Mouse (Mus musculus): Measurements from ENCODE around the gene Hist1h1c. TPM values are rescaled to one million over a fixed set of nuclear protein-coding genes. Genes with fewer than 3 reads are reported as not detected.

The Hist1h1c gene
- total RNA-seq (2014; fragmentation: Nextera tagmentation) = 471 and 514 TPM in 2 replicates
- 589 and 623 TPM in 2 replicates for total RNA-seq (2017)
- 10.5 and 25.6 TPM in 2 replicates for polyA plus RNA-seq (2012)

DNA sequence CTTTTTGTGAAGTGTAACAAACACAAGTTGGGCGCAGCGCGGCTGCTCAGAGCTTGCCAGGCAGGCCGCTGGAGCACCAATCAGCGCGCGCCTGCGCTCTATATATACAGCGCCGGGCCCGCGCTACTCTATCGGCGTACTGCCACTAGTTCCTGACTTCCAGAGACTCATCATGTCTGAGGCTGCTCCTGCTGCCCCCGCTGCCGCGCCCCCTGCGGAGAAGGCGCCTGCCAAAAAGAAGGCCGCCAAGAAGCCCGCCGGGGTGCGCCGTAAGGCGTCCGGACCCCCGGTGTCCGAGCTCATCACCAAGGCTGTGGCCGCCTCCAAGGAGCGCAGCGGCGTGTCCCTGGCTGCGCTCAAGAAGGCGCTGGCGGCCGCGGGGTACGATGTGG is at the start of gene Hist1h1c:
Gene Hist1h1c, plus strand, starts transcription at position 132 of the 392 bp plus-strand sequence.
- Histone ChIP-seq H3K36me3 (replicated peaks) (no peaks in the 10 kb centered on the region), H3K27me3 (ENCODE audit: insufficient read depth, low read length) (no peaks in the 10 kb centered on the region), H3K4me1 (ENCODE audit: insufficient read depth, low read depth, low read length) (peaks cover 21% of the 10 kb centered on the region), H3K9me3 (replicated peaks) (no peaks in the 10 kb centered on the region), H3K4me3 (ENCODE audit: low read depth, low read length) (peak within 1 kb of the TSS; percentile 71)
- no peak for TF ChIP-seq GATA2 (IDR thresholded peaks at IDR 0.05; ENCODE audit: borderline replicate concordance, low read depth, low read length)
- TF ChIP-seq POLR2AphosphoS5 (IDR thresholded peaks at IDR 0.05; ENCODE audit: insufficient replicate concordance, low read depth, low read length) = peak; percentile 70; the same call in 1 of the 2 replicates
- ATAC-seq (ENCODE audit: extremely low read depth, insufficient number of reproducible peaks, low FRiP score, poor library complexity, severe bottlenecking) = peak; percentile 69
- DNase-seq (ENCODE audit: low spot score) = peak; percentile 84

DNA sequence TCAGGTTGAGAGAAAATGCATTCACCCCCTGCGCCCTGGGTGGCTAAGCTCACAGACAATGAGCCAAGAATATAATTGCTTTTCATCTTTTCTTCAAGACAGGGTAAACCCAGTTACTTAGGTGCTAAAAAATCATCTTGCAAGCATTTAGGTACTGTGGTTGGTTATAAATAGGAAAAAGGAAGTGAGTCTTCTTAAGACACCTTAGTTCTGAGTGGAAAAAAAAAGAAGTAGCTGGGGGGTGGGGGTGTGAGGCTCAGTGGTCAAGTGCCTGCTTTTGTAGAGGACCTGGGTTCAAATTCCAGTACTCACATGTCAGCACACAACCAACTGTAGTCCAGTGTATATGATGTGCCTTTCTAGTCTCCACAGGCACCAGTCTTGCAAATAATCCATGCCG is 49.7 kb upstream of the Hist1h1c start:
- peaks cover 29% of the 10 kb centered on the region for H3K4me1 ChIP-seq (ENCODE audit: insufficient read depth, low read depth, low read length)
- H3K9me3 ChIP-seq (replicated peaks) = no peaks in the 10 kb centered on the region
- H3K36me3 ChIP-seq (replicated peaks) = peaks cover 3% of the 10 kb centered on the region
- ATAC-seq (ENCODE audit: extremely low read depth, insufficient number of reproducible peaks, low FRiP score, poor library complexity, severe bottlenecking) = no peak
- no peak for TF ChIP-seq TAL1 (conservative IDR thresholded peaks at IDR 0.05; ENCODE audit: low read depth, low read length)
- TF ChIP-seq GATA1 (IDR thresholded peaks at IDR 0.05; ENCODE audit: borderline replicate concordance, low read length) = no peak
- no peak for TF ChIP-seq POLR2AphosphoS5 (IDR thresholded peaks at IDR 0.05; ENCODE audit: insufficient replicate concordance, low read depth, low read length)
- TF ChIP-seq GATA2 (IDR thresholded peaks at IDR 0.05; ENCODE audit: borderline replicate concordance, low read depth, low read length) = no peak
- no peak for TF ChIP-seq CTCF (IDR thresholded peaks at IDR 0.05; ENCODE audit: low read depth, low read length)
- no peaks in the 10 kb centered on the region for H3K27me3 ChIP-seq (ENCODE audit: insufficient read depth, low read length)
- H3K4me3 ChIP-seq (ENCODE audit: low read depth, low read length) = no peak overlapping the region
- no peak for DNase-seq (ENCODE audit: low spot score)

DNA sequence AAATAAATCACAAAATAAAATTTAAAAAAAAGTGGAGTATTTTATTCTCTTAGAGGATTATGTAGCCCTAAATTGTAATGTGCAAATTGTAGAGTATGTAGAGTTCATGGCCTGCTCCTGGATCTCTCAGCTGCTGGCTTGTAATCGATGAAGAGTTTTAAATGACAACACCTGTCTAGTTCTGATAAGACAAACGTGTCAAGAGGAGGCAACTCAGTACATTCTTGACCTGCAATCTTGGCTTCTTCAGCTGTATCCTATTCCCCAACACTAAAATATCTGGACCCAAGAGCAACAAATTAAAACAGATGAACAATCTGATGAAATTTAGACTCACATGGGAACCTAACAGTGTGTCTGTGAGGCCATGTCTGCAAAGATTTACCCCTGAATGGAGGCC is 49.1 kb upstream of the Hist1h1c start:
- H3K4me3 ChIP-seq (ENCODE audit: low read depth, low read length) = no peak overlapping the region
- DNase-seq (ENCODE audit: low spot score) = no peak
- ATAC-seq (ENCODE audit: extremely low read depth, insufficient number of reproducible peaks, low FRiP score, poor library complexity, severe bottlenecking) = no peak
- no peaks in the 10 kb centered on the region for H3K27me3 ChIP-seq (ENCODE audit: insufficient read depth, low read length)
- peaks cover 3% of the 10 kb centered on the region for H3K36me3 ChIP-seq (replicated peaks)
- H3K9me3 ChIP-seq (replicated peaks) = no peaks in the 10 kb centered on the region
- TF ChIP-seq POLR2AphosphoS5 (IDR thresholded peaks at IDR 0.05; ENCODE audit: insufficient replicate concordance, low read depth, low read length) (no peak), GATA2 (IDR thresholded peaks at IDR 0.05; ENCODE audit: borderline replicate concordance, low read depth, low read length) (no peak), TAL1 (conservative IDR thresholded peaks at IDR 0.05; ENCODE audit: low read depth, low read length) (0 out of 2 replicates have a peak, but pooled peaks have one; percentile 10), CTCF (IDR thresholded peaks at IDR 0.05; ENCODE audit: low read depth, low read length) (no peak)
- peaks cover 29% of the 10 kb centered on the region for H3K4me1 ChIP-seq (ENCODE audit: insufficient read depth, low read depth, low read length)

DNA sequence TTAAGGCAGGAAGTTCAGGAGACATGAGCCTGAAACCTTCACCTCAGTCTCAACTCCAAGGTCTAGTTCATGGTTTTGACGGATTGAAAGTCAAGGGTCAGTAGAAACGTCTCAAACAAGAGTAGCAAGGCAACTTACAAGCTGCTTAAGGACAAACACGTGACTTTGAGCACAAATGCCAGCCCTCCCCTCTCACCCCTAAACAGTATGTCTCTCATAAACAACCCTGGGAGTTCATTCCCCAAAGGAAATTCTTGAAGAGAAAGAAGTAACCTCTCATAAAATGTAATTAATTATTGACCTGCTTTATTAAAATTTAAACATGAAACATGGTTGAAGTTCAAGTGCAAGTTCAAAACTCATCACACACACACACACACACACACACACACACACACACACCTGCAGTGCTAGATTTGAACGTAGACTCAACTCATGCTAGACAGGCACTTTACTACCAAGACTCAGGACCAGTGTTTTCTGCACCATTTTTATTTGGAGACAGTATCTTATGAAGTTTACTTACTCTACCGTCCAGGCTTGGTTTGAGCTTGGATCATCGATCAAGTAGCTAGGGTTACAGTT is 44.7 kb upstream of the Hist1h1c start:
- Histone ChIP-seq H3K27me3 (ENCODE audit: insufficient read depth, low read length) (no peaks in the 10 kb centered on the region), H3K4me1 (ENCODE audit: insufficient read depth, low read depth, low read length) (peaks cover 29% of the 10 kb centered on the region), H3K4me3 (ENCODE audit: low read depth, low read length) (no peak overlapping the region), H3K36me3 (replicated peaks) (peaks cover 3% of the 10 kb centered on the region), H3K9me3 (replicated peaks) (no peaks in the 10 kb centered on the region)
- no peak for TF ChIP-seq CTCF (IDR thresholded peaks at IDR 0.05; ENCODE audit: low read depth, low read length)
- no peak for TF ChIP-seq POLR2AphosphoS5 (IDR thresholded peaks at IDR 0.05; ENCODE audit: insufficient replicate concordance, low read depth, low read length)
- TF ChIP-seq GATA1 (IDR thresholded peaks at IDR 0.05; ENCODE audit: borderline replicate concordance, low read length) = no peak
- no peak for TF ChIP-seq TAL1 (conservative IDR thresholded peaks at IDR 0.05; ENCODE audit: low read depth, low read length)
- TF ChIP-seq GATA2 (IDR thresholded peaks at IDR 0.05; ENCODE audit: borderline replicate concordance, low read depth, low read length) = no peak
- ATAC-seq (ENCODE audit: extremely low read depth, insufficient number of reproducible peaks, low FRiP score, poor library complexity, severe bottlenecking) = no peak
- DNase-seq (ENCODE audit: low spot score) = no peak

DNA sequence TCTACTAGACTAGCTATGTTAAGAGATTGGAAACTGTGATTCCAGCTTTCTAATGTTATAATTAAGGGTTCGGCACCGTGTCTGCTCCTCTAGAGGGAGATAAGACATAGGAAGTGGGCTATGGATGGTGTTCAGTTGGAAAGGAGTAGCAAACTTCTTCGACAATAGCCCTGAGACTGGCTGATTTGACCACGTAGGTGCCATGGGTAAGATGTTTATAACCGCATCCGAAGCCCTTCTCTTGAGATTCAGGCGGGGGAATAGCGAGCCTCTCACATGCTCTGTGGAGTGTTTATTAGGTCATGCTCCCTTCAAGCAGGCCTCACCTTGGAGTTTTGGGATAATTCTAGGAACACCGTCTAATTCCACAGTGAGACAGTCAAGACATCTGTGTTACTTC is 43.7 kb upstream of the Hist1h1c start:
- Histone ChIP-seq H3K9me3 (replicated peaks) (no peaks in the 10 kb centered on the region), H3K27me3 (ENCODE audit: insufficient read depth, low read length) (no peaks in the 10 kb centered on the region), H3K4me3 (ENCODE audit: low read depth, low read length) (no peak overlapping the region), H3K4me1 (ENCODE audit: insufficient read depth, low read depth, low read length) (peaks cover 26% of the 10 kb centered on the region), H3K36me3 (replicated peaks) (peaks cover 3% of the 10 kb centered on the region)
- ATAC-seq (ENCODE audit: extremely low read depth, insufficient number of reproducible peaks, low FRiP score, poor library complexity, severe bottlenecking) = no peak
- DNase-seq (ENCODE audit: low spot score) = no peak
- no peak for TF ChIP-seq CTCF (IDR thresholded peaks at IDR 0.05; ENCODE audit: low read depth, low read length)
- TF ChIP-seq TAL1 (conservative IDR thresholded peaks at IDR 0.05; ENCODE audit: low read depth, low read length) = no peak
- no peak for TF ChIP-seq GATA1 (IDR thresholded peaks at IDR 0.05; ENCODE audit: borderline replicate concordance, low read length)
- no peak for TF ChIP-seq GATA2 (IDR thresholded peaks at IDR 0.05; ENCODE audit: borderline replicate concordance, low read depth, low read length)
- TF ChIP-seq POLR2AphosphoS5 (IDR thresholded peaks at IDR 0.05; ENCODE audit: insufficient replicate concordance, low read depth, low read length) = no peak

DNA sequence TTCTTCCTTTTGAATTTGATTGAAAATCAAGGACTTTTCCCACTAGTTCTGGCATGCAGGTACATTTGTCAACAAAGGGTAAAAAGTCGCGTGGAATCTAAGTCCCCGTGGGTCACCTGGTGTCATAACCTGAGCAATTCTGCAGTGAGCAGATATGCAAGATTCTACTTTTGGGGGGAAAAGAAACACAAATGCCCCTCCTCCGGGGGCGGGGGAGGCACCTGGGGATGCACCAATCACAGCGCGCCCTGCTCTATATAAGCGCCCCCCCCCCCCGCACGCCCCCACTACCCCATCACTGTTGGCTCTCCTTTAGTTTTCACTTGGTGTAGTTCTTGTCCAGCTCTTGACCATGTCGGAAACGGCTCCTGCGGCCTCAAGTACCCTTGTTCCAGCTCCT is 43.1 kb upstream of the Hist1h1c start, which contains the start of gene Hist1h1t:
Gene Hist1h1t, plus strand, starts transcription at position 301 of the 400 bp plus-strand sequence.
- Histone ChIP-seq H3K27me3 (ENCODE audit: insufficient read depth, low read length) (no peaks in the 10 kb centered on the region), H3K9me3 (replicated peaks) (no peaks in the 10 kb centered on the region), H3K4me1 (ENCODE audit: insufficient read depth, low read depth, low read length) (peaks cover 24% of the 10 kb centered on the region), H3K36me3 (replicated peaks) (peaks cover 2% of the 10 kb centered on the region), H3K4me3 (ENCODE audit: low read depth, low read length) (no peak within 1 kb of the TSS; the same call in 1 of the 2 replicates)
- no peak for ATAC-seq (ENCODE audit: extremely low read depth, insufficient number of reproducible peaks, low FRiP score, poor library complexity, severe bottlenecking)
- DNase-seq (ENCODE audit: low spot score) = no peak
- no peak for TF ChIP-seq GATA1 (IDR thresholded peaks at IDR 0.05; ENCODE audit: borderline replicate concordance, low read length)
- TF ChIP-seq CTCF (IDR thresholded peaks at IDR 0.05; ENCODE audit: low read depth, low read length) = no peak
- TF ChIP-seq TAL1 (conservative IDR thresholded peaks at IDR 0.05; ENCODE audit: low read depth, low read length) = no peak
- TF ChIP-seq POLR2AphosphoS5 (IDR thresholded peaks at IDR 0.05; ENCODE audit: insufficient replicate concordance, low read depth, low read length) = no peak
- no peak for TF ChIP-seq GATA2 (IDR thresholded peaks at IDR 0.05; ENCODE audit: borderline replicate concordance, low read depth, low read length)

Measured in G1E (cell line).